Mouse (Mus musculus): Measurements from ENCODE around the gene Wdr37. TPM values are rescaled to one million over a fixed set of nuclear protein-coding genes. Genes with fewer than 3 reads are reported as not detected.
A peak's percentile ranks its signal among the peaks of the same experiment; 100 is the strongest.
"Not testable (repeated sequence)": the region's sequence is repeated elsewhere in the genome, so short reads cannot be mapped to it uniquely, and the experiment has no call there.

Wdr37 gene
- 4.2 TPM for polyA plus RNA-seq (2012; fragmentation: generic; extraction: Trizol)
- long read RNA-seq, experiment 1, partial matches to known transcripts = 0 of 4 reads
- long read RNA-seq, experiment 1, other reads (novel, unspliced or antisense) = 2 of 4 reads
- long read RNA-seq, experiment 2, full-length matches to known transcripts = 32 of 40 reads
- long read RNA-seq, experiment 2, partial matches to known transcripts = 5 of 40 reads
- long read RNA-seq, experiment 2, other reads (novel, unspliced or antisense) = 3 of 40 reads

DNA sequence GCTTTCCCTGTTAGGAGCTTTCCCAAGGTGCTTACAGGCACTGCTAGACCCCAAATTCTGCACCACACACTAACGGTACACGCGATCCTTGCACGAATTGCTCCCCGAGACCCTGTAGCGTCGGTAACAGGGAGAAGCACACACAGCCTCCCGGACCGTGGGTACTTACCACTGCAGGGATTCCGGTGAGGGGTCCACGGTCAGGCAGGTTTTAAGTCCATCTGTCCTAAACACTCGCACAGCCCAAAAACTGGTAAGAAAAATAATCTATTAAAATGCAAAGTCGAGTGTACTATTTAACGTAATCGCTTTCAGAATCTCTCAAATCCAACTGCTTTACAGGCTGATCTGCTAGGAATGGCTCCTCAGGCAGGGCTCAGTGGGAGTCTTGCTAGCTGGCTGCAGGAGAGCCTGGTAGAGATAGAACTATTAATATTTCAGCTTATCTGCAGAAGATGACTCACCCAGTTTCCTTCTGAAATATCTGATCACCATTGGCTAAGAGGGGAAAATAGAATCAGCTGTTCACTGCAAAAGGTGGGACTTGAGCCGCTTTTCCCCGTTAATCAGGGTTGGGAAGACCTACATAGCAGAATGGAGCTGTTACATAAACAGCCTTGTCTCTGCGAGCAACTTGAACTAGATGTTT, at the start of gene Wdr37:
Gene Wdr37, minus strand, starts transcription at position 596 of the 649 bp plus-strand sequence.
- no peak for TF ChIP-seq CEBPB (IDR thresholded peaks at IDR 0.05; ENCODE audit: low read depth)
- TF ChIP-seq MYOG (IDR thresholded peaks at IDR 0.05; ENCODE audit: control insufficient read depth, extremely low read depth, insufficient read length) = no peak
- no peak for TF ChIP-seq MYOD1 (IDR thresholded peaks at IDR 0.05; ENCODE audit: control insufficient read depth, insufficient read length, low read depth)
- TF ChIP-seq FOSL1 (IDR thresholded peaks at IDR 0.05; ENCODE audit: insufficient read depth, low read length, poor library complexity, severe bottlenecking) = no peak
- no peak for TF ChIP-seq CTCF (IDR thresholded peaks at IDR 0.05; ENCODE audit: control insufficient read depth, insufficient read depth, insufficient read length)
- TF ChIP-seq MAX (IDR thresholded peaks at IDR 0.05) = no peak
- TF ChIP-seq USF1 (IDR thresholded peaks at IDR 0.05; ENCODE audit: low read depth) = no peak

GRCm38 (mm10) chr13:8913890-8914289, 42.2 kb upstream of the Wdr37 start:
- not testable (repeated sequence) for H3K27me3 ChIP-seq (ENCODE audit: control insufficient read depth, insufficient read depth, insufficient read length); H3K4me3 ChIP-seq (ENCODE audit: insufficient read depth, poor library complexity, severe bottlenecking); H3K79me3 ChIP-seq (ENCODE audit: low read depth); H3ac ChIP-seq (ENCODE audit: control insufficient read depth, insufficient read length, low read depth); H3K79me2 ChIP-seq (ENCODE audit: control insufficient read depth, insufficient read depth); H3K36me3 ChIP-seq (ENCODE audit: control insufficient read depth, insufficient read depth)

More for the DNA sequence above, at the start of gene Wdr37:
- peak within 1 kb of the TSS; percentile 96 for H3ac ChIP-seq (ENCODE audit: control insufficient read depth, insufficient read length, low read depth)
- H3K36me3 ChIP-seq (ENCODE audit: control insufficient read depth, insufficient read depth) = peaks cover 6% of the 10 kb centered on the region
- peaks cover 37% of the 10 kb centered on the region for H3K79me3 ChIP-seq (ENCODE audit: low read depth)
- H3K27me3 ChIP-seq (ENCODE audit: control insufficient read depth, insufficient read depth, insufficient read length) = no peaks in the 10 kb centered on the region
- peak within 1 kb of the TSS; percentile 65 for H3K4me3 ChIP-seq (ENCODE audit: insufficient read depth, poor library complexity, severe bottlenecking)
- H3K79me2 ChIP-seq (ENCODE audit: control insufficient read depth, insufficient read depth) = peaks cover 44% of the 10 kb centered on the region

- H3K27me3 ChIP-seq (ENCODE audit: control insufficient read depth, insufficient read depth, insufficient read length); H3K4me3 ChIP-seq (ENCODE audit: insufficient read depth, poor library complexity, severe bottlenecking); H3K79me2 ChIP-seq (ENCODE audit: control insufficient read depth, insufficient read depth); H3K79me3 ChIP-seq (ENCODE audit: low read depth); H3K36me3 ChIP-seq (ENCODE audit: control insufficient read depth, insufficient read depth); H3ac ChIP-seq (ENCODE audit: control insufficient read depth, insufficient read length, low read depth): not testable (repeated sequence)
These were observed 34.3 kb upstream of the Wdr37 start for GRCm38 (mm10) chr13:8905986-8906385.

DNA sequence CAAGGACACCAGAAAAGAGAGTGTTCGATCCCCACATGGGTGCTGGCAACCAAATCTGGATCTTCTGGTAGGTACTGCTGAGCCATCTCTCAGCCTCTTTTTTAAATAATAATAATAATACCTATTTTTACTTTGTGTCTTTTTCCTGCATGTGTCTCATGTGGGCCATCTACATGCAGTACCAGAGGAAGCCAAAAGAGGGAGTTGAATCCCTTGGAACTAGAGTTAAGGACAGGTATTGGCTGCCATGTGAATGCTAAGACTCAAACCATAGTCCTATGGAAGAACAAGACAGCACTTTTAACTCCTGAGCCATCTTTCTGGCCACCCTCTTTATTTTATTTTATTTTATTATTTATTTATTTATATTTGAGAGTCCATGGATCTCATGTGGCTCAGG, 16.9 kb upstream of the Wdr37 start:
- no peak overlapping the region for H3ac ChIP-seq (ENCODE audit: control insufficient read depth, insufficient read length, low read depth)
- no peaks in the 10 kb centered on the region for H3K27me3 ChIP-seq (ENCODE audit: control insufficient read depth, insufficient read depth, insufficient read length)
- no peak for TF ChIP-seq MYOG (IDR thresholded peaks at IDR 0.05; ENCODE audit: control insufficient read depth, extremely low read depth, insufficient read length)
- peaks cover 41% of the 10 kb centered on the region for H3K36me3 ChIP-seq (ENCODE audit: control insufficient read depth, insufficient read depth)
- H3K79me2 ChIP-seq (ENCODE audit: control insufficient read depth, insufficient read depth) = peaks cover 15% of the 10 kb centered on the region
- no peak overlapping the region for H3K4me3 ChIP-seq (ENCODE audit: insufficient read depth, poor library complexity, severe bottlenecking)
- H3K79me3 ChIP-seq (ENCODE audit: low read depth) = peaks cover 4% of the 10 kb centered on the region

GRCm38 (mm10) chr13:8886185-8886560, 14.5 kb upstream of the Wdr37 start:
- H3K4me3 ChIP-seq (ENCODE audit: insufficient read depth, poor library complexity, severe bottlenecking) = peak overlapping the region; percentile 49
- H3ac ChIP-seq (ENCODE audit: control insufficient read depth, insufficient read length, low read depth) = peak overlapping the region; percentile 83
- peaks cover 15% of the 10 kb centered on the region for H3K79me2 ChIP-seq (ENCODE audit: control insufficient read depth, insufficient read depth)
- TF ChIP-seq FOSL1 (IDR thresholded peaks at IDR 0.05; ENCODE audit: insufficient read depth, low read length, poor library complexity, severe bottlenecking) (no peak), MAX (IDR thresholded peaks at IDR 0.05) (no peak), MYOG (IDR thresholded peaks at IDR 0.05; ENCODE audit: control insufficient read depth, extremely low read depth, insufficient read length) (no peak)
- H3K36me3 ChIP-seq (ENCODE audit: control insufficient read depth, insufficient read depth) = peaks cover 28% of the 10 kb centered on the region
- H3K27me3 ChIP-seq (ENCODE audit: control insufficient read depth, insufficient read depth, insufficient read length) = no peaks in the 10 kb centered on the region
- H3K79me3 ChIP-seq (ENCODE audit: low read depth) = peaks cover 4% of the 10 kb centered on the region

- H3K36me3 ChIP-seq (ENCODE audit: control insufficient read depth, insufficient read depth) = peaks cover 28% of the 10 kb centered on the region
- H3K79me3 ChIP-seq (ENCODE audit: low read depth) = peaks cover 4% of the 10 kb centered on the region
- no peak for TF ChIP-seq CEBPB (IDR thresholded peaks at IDR 0.05; ENCODE audit: low read depth)
- peaks cover 15% of the 10 kb centered on the region for H3K79me2 ChIP-seq (ENCODE audit: control insufficient read depth, insufficient read depth)
- peak within 1 kb of the TSS; percentile 83 for H3ac ChIP-seq (ENCODE audit: control insufficient read depth, insufficient read length, low read depth)
- H3K4me3 ChIP-seq (ENCODE audit: insufficient read depth, poor library complexity, severe bottlenecking) = peak within 1 kb of the TSS; percentile 49
- no peaks in the 10 kb centered on the region for H3K27me3 ChIP-seq (ENCODE audit: control insufficient read depth, insufficient read depth, insufficient read length)
These were observed 13.9 kb upstream of the Wdr37 start, which contains the start of gene Idi1 for GRCm38 (mm10) chr13:8885445-8886184. TSS of gene Idi1 (plus strand) at chr13:8885501.

GRCm38 (mm10) chr13:8883870-8884269, 12.2 kb upstream of the Wdr37 start:
- H3K79me2 ChIP-seq (ENCODE audit: control insufficient read depth, insufficient read depth) = peaks cover 15% of the 10 kb centered on the region
- not testable (repeated sequence) for H3K79me3 ChIP-seq (ENCODE audit: low read depth); H3K27me3 ChIP-seq (ENCODE audit: control insufficient read depth, insufficient read depth, insufficient read length); H3K4me3 ChIP-seq (ENCODE audit: insufficient read depth, poor library complexity, severe bottlenecking); H3ac ChIP-seq (ENCODE audit: control insufficient read depth, insufficient read length, low read depth)
- H3K36me3 ChIP-seq (ENCODE audit: control insufficient read depth, insufficient read depth) = peaks cover 15% of the 10 kb centered on the region

Measured in C2C12 (cell line).